Mouse (Mus musculus): ENCODE results near the gene BC061237. TPM values are rescaled to one million over a fixed set of nuclear protein-coding genes. Genes with fewer than 3 reads are reported as not detected.
"Not testable (repeated sequence)": the region's sequence is repeated elsewhere in the genome, so short reads cannot be mapped to it uniquely, and the experiment has no call there.

The BC061237 gene
- not detected for total RNA-seq (2021)

DNA sequence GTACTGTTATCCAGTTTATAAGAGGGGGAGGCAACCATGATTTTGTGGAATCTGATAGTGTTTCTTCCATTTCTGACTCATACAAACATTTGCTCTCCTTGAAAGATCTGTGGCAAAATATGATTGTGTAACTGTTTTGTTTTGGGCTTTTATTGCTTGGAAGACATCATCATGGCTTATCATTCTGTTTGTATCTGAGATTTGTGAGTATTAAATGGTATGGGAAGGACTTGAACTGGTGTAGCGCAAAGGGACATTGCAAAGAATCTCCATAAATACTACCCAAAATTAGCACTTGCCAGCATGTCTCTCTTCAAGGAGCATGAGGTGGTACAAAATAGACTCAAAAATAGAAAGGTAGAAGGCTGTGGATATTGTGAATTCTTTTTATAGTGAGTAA is at the start of gene BC061237:
BC061237 (plus strand) TSS at position 301 of the 400 bp plus-strand sequence.
- not testable (repeated sequence) for DNase-seq (ENCODE audit: extremely low spot score in 1 of 2, low spot score in 1 of 2)

DNA sequence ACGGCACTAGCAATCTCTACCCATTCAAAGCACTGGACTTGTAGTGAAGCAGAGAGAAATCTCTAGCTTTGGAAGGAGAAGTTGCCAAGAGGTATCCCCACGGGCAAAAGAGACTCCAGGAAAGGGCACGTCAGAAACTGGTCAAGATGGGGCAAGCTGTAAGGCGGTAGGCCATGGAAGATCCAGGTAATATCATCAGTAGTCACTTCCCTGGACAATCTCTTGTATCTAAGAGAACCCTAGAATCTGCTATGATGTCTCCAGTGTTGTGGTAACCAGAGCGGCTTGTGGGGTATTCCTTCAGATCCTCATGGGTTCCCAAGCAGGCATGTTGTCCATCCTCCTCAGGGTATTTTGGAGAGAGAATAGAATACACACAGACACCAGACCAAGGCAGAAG is 25.7 kb downstream of the BC061237 start, which contains the start of gene Gm17093:
Gm17093 (plus strand) TSS at position 301 of the 400 bp plus-strand sequence.
- not testable (repeated sequence) for DNase-seq (ENCODE audit: extremely low spot score in 1 of 2, low spot score in 1 of 2)

DNA sequence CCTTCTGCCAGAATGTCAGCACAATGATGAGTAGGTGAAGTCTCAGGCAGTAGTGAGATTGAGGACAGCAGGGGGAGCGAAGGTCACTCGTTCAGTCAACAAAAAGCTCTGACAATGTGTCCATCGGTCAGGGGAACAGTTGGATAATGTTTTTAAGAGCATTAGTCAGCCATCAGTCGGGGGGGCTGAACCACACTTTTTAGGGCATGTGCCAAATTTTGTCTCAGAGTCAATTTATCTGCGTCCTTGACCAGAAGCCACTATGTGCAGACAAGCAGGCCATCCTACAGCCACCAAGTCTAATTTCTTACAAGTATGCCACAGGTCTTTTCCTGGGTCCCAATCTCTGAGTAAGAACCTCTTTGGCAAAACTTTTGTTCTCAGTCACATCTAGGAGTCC is 55.7 kb downstream of the BC061237 start:
- not testable (repeated sequence) for DNase-seq (ENCODE audit: extremely low spot score in 1 of 2, low spot score in 1 of 2)

Other genes with a start within 250 kb of the BC061237 start
- gene Gm8220, start 206.9 kb upstream of the BC061237 start, total RNA-seq (2021), result not detected
- not detected for gene Gm5930, start 153.9 kb upstream of the BC061237 start, total RNA-seq (2021)
- gene Gm8229, start 127.1 kb upstream of the BC061237 start, total RNA-seq (2021), result not detected
- not detected for gene Gm3371, start 81.8 kb upstream of the BC061237 start, total RNA-seq (2021)
- gene Gm8232, start 58.8 kb upstream of the BC061237 start, total RNA-seq (2021), result not detected
- not detected for gene Gm17093, start 25.8 kb downstream of the BC061237 start, total RNA-seq (2021)
- not detected for gene Gm8247, start 90.7 kb downstream of the BC061237 start, total RNA-seq (2021)
- gene Gm5624, start 135.5 kb downstream of the BC061237 start, total RNA-seq (2021), result not detected
- not detected for gene Gm8257, start 214.0 kb downstream of the BC061237 start, total RNA-seq (2021)